Mouse (Mus musculus): ENCODE results near the gene Emilin2.

GRCm38 (mm10) chr17:71268152-71268551 lies 43.6 kb downstream of the Emilin2 start:
- TF ChIP-seq CTCF (IDR thresholded peaks at IDR 0.05; ENCODE audit: insufficient read depth, low read depth, low read length): no peak
- TF ChIP-seq POLR2A (IDR thresholded peaks at IDR 0.05; ENCODE audit: insufficient read depth, low read depth, low read length): no peak

All from olfactory bulb, adult 2 months (tissue).